Mouse (Mus musculus) embryonic facial prominence, embryonic 10.5 days (tissue): ENCODE measurements at regions not wholly inside any gene's neighbourhood (a gene's known extent, or its start where the extent isn't known, plus 50 kb on each side); places are given as distances from the start of the nearest gene placed in this dataset.

ENCODE experiments used
- DNase-seq: peaks from one replicate; pipeline ENCODE4 v3.0.0-alpha.2; 2017; ENCODE audit warnings: low spot score
- H3K27ac ChIP-seq: fragments of 300-500 bp; sonication (generic); replicated peaks from 2 replicates; pipeline ENCODE4 v1.5.1; 2016; ENCODE audit warnings: mild to moderate bottlenecking
- H3K27me3 ChIP-seq: fragments of 300-500 bp; sonication (generic); replicated peaks from 2 replicates; pipeline ENCODE4 v1.6.1; 2016; ENCODE audit warnings: low read depth, mild to moderate bottlenecking; ENCODE audit not compliant: poor library complexity, severe bottlenecking
- H3K36me3 ChIP-seq: fragments of 300-500 bp; sonication (generic); replicated peaks from 2 replicates; pipeline ENCODE4 v1.6.1; 2016; ENCODE audit warnings: mild to moderate bottlenecking, moderate library complexity
- H3K4me1 ChIP-seq: fragments of 300-500 bp; sonication (generic); 2 replicates; pipeline ENCODE4 v1.6.1; 2016
- H3K4me3 ChIP-seq: fragments of 300-500 bp; sonication (generic); 2 replicates; pipeline ENCODE4 v1.5.1; 2016; ENCODE audit warnings: mild to moderate bottlenecking, moderate library complexity
- H3K9me3 ChIP-seq: fragments of 300-500 bp; sonication (generic); 2 replicates; pipeline ENCODE4 v1.6.1; 2016; ENCODE audit warnings: mild to moderate bottlenecking
- WGBS: fragments of 180-500 bp; shearing (Covaris S2); methylation state at CpG from one replicate; pipeline ENCODE4 v1.1.7; 2016; 5-methylcytosine and 5-hydroxymethylcytosine counted together

DNA sequence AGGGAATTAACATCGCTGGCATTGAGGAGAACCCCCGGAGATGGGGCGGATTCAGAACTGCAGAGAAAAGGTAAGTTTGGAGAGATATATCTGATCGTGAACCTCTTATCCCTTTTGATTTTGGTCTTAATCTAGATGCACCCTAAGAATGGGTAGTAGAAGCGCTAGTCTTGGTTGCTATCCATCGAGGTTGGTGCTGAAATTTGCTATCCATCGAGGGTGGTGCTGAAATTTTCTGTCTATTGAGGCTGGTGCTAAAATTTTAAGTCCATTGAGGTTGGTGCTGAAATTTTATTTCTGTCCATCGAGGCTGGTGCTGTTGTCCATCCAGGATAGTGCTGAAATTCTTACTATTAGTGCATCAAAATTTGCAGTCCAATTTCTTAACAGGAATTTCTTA, 80.4 kb downstream of the Scgb1b3 start:
- WGBS, result 46% methylated on average over 8 of the region's 8 CpGs
- H3K9me3 ChIP-seq, result peaks cover 60% of the 10 kb centered on the region
- peak; percentile 15 for DNase-seq

More for the DNA sequence above, 80.4 kb downstream of the Scgb1b3 start:
- Histone ChIP-seq H3K27ac (no peak overlapping the region), H3K27me3 (no peaks in the 10 kb centered on the region), H3K4me3 (no peak overlapping the region), H3K36me3 (no peaks in the 10 kb centered on the region), H3K4me1 (no peaks in the 10 kb centered on the region)
